Mouse (Mus musculus) layer of hippocampus, postnatal 36 days (tissue): ENCODE results near the gene Fgb. TPM values are rescaled to one million over a fixed set of nuclear protein-coding genes. Genes with fewer than 3 reads are reported as not detected.

Experiments
- total RNA-seq, 2 experiments: library from RNA; stranded (reverse); gene quantifications; 2 replicates each; pipeline ENCODE4 v1.2.3; 2021

Fgb gene
- total RNA-seq, 2 experiments from 2014 or later: not detected

Other genes with a start within 250 kb of the Fgb start
- 1 to 10 TPM in 1 of 2 experiments, under 1 TPM in 1; 0.80 to 1.0 TPM for gene Rbm46, start 173.4 kb downstream of the Fgb start, total RNA-seq
- gene Lrat, start 145.9 kb downstream of the Fgb start, total RNA-seq: not detected
- not detected for gene Fgg, start 42.1 kb downstream of the Fgb start, total RNA-seq
- not detected for gene Fga, start 23.8 kb downstream of the Fgb start, total RNA-seq
- 10 to 100 TPM; 47.2 to 50.8 TPM for gene Plrg1, start 5.7 kb upstream of the Fgb start, total RNA-seq
- gene Dchs2, start 78.1 kb upstream of the Fgb start, total RNA-seq: 1 to 10 TPM; 3.5 to 3.7 TPM